Mouse (Mus musculus) limb, embryonic 11.5 days (tissue): ENCODE results near the gene Prkacb. TPM values are rescaled to one million over a fixed set of nuclear protein-coding genes. Genes with fewer than 3 reads are reported as not detected.

Experiments
- ATAC-seq: fragments of 200-750 bp; cut with Nextera tagmentation; 2 replicates; pipeline ENCODE4 v1.8.0; 2017; ENCODE audit warnings: low read depth; ENCODE audit not compliant: insufficient number of reproducible peaks, low FRiP score, low TSS enrichment
- DNase-seq: peaks from one replicate; pipeline ENCODE4 v3.0.0-alpha.2; 2015; ENCODE audit warnings: low spot score
- H3K27ac ChIP-seq: fragments of 300-500 bp; sonication (generic); replicated peaks from 2 replicates; pipeline ENCODE4 v1.5.1; 2014; ENCODE audit warnings: low read depth, mild to moderate bottlenecking, low read length
- H3K27me3 ChIP-seq: fragments of 300-500 bp; sonication (generic); 2 replicates; pipeline ENCODE4 v1.6.1; 2014; ENCODE audit warnings: mild to moderate bottlenecking, low read length, mixed read lengths; ENCODE audit not compliant: control insufficient read depth, insufficient read depth
- H3K36me3 ChIP-seq: fragments of 300-500 bp; sonication (generic); 2 replicates; pipeline ENCODE4 v1.6.1; 2014; ENCODE audit warnings: mild to moderate bottlenecking, low read length, moderate library complexity, mixed read lengths; ENCODE audit not compliant: control insufficient read depth, insufficient read depth
- H3K4me1 ChIP-seq: fragments of 300-500 bp; sonication (generic); 2 replicates; pipeline ENCODE4 v1.6.1; 2014; ENCODE audit warnings: low read length, mixed read lengths; ENCODE audit not compliant: control insufficient read depth, insufficient read depth
- H3K4me2 ChIP-seq: fragments of 300-500 bp; sonication (generic); 2 replicates; pipeline ENCODE4 v1.6.1; 2014; ENCODE audit warnings: low read depth, mild to moderate bottlenecking, moderate library complexity; ENCODE audit not compliant: severe bottlenecking
- H3K4me3 ChIP-seq: fragments of 300-500 bp; sonication (generic); 2 replicates; pipeline ENCODE4 v1.5.1; 2014; ENCODE audit warnings: low read depth, low read length
- H3K9ac ChIP-seq: fragments of 300-500 bp; sonication (generic); 2 replicates; pipeline ENCODE4 v1.6.1; 2014; ENCODE audit warnings: mild to moderate bottlenecking, low read length
- H3K9me3 ChIP-seq: fragments of 300-500 bp; sonication (generic); 2 replicates; pipeline ENCODE4 v1.6.1; 2016; ENCODE audit warnings: low read length; ENCODE audit not compliant: control insufficient read depth
- WGBS: fragments of 180-500 bp; shearing (Covaris S2); extraction: QIAGEN DNeasy Blood & Tissue Kit; methylation state at CpG from one replicate; pipeline ENCODE4 v1.1.7; 2014; 5-methylcytosine and 5-hydroxymethylcytosine counted together
- polyA plus RNA-seq: library from polyadenylated mRNA; unstranded; fragments of >200 nt; fragmentation: Nextera tagmentation; extraction: Ambion mirVana; gene quantifications from 2 replicates; pipeline ENCODE4 v1.2.1, GENCODE M21; 2014

Gene Prkacb
- 73.1 and 76.3 TPM in 2 replicates for polyA plus RNA-seq

GRCm38 (mm10) chr3:146812901-146813393 is at the start of gene Prkacb:
Gene Prkacb (minus strand): TSS chr3:146812990.
- DNase-seq, result peak; percentile 92
- Histone ChIP-seq H3K9ac (peak within 1 kb of the TSS; percentile 94), H3K4me3 (peak within 1 kb of the TSS; percentile 97), H3K27ac (peak within 1 kb of the TSS; percentile 74), H3K4me2 (peak within 1 kb of the TSS; percentile 82), H3K4me1 (peaks cover 2% of the 10 kb centered on the region; the same call in 1 of the 2 replicates), H3K9me3 (no peaks in the 10 kb centered on the region), H3K36me3 (no peaks in the 10 kb centered on the region), H3K27me3 (no peaks in the 10 kb centered on the region)
- ATAC-seq, result peak; percentile 94
- WGBS, result 0% methylated on average over 55 of the region's 60 CpGs

GRCm38 (mm10) chr3:146860308-146860707 is 47.5 kb upstream of the Prkacb start:
- ATAC-seq (no peak), DNase-seq (no peak)
- no peak overlapping the region for H3K4me2 ChIP-seq
- H3K4me3 ChIP-seq, result no peak overlapping the region
- no peak overlapping the region for H3K9ac ChIP-seq
- 93% methylated on average over 2 of the region's 2 CpGs for WGBS
- H3K4me1 ChIP-seq, result no peaks in the 10 kb centered on the region
- H3K27ac ChIP-seq, result no peak overlapping the region
- no peaks in the 10 kb centered on the region for H3K36me3 ChIP-seq
- no peaks in the 10 kb centered on the region for H3K27me3 ChIP-seq
- no peaks in the 10 kb centered on the region for H3K9me3 ChIP-seq

GRCm38 (mm10) chr3:146857373-146857772 is 44.6 kb upstream of the Prkacb start:
- Histone ChIP-seq H3K4me3 (no peak overlapping the region), H3K36me3 (no peaks in the 10 kb centered on the region), H3K9ac (no peak overlapping the region), H3K27me3 (no peaks in the 10 kb centered on the region), H3K9me3 (no peaks in the 10 kb centered on the region), H3K4me2 (no peak overlapping the region), H3K4me1 (no peaks in the 10 kb centered on the region), H3K27ac (no peak overlapping the region)
- no peak for ATAC-seq
- 92% methylated on average over 10 of the region's 10 CpGs for WGBS
- DNase-seq, result no peak

- Histone ChIP-seq H3K4me1 (no peaks in the 10 kb centered on the region), H3K27me3 (no peaks in the 10 kb centered on the region), H3K27ac (no peak overlapping the region), H3K4me3 (no peak overlapping the region), H3K4me2 (no peak overlapping the region), H3K36me3 (no peaks in the 10 kb centered on the region), H3K9ac (no peak overlapping the region), H3K9me3 (no peaks in the 10 kb centered on the region)
- WGBS, result 83% methylated on average over 7 of the region's 7 CpGs
- ATAC-seq (no peak), DNase-seq (no peak)
These were observed 41.8 kb upstream of the Prkacb start for GRCm38 (mm10) chr3:146854473-146855087.

- no peak within 1 kb of the TSS for H3K27ac ChIP-seq
- H3K4me3 ChIP-seq, result peak within 1 kb of the TSS; percentile 63
- H3K9ac ChIP-seq, result peak within 1 kb of the TSS; percentile 83
- ATAC-seq (peak; percentile 92), DNase-seq (peak; percentile 90)
- no peaks in the 10 kb centered on the region for H3K36me3 ChIP-seq
- H3K4me2 ChIP-seq, result peak within 1 kb of the TSS; percentile 84
- no peaks in the 10 kb centered on the region for H3K9me3 ChIP-seq
- no peaks in the 10 kb centered on the region for H3K4me1 ChIP-seq
- WGBS, result under 1% methylated on average over 36 of the region's 36 CpGs
- no peaks in the 10 kb centered on the region for H3K27me3 ChIP-seq
These were observed 39.4 kb upstream of the Prkacb start, which contains the start of gene Ttll7 for GRCm38 (mm10) chr3:146851966-146852891. Gene Ttll7 (plus strand): TSS chr3:146852367.

GRCm38 (mm10) chr3:146849360-146849759 is 36.6 kb upstream of the Prkacb start:
- H3K36me3 ChIP-seq, result no peaks in the 10 kb centered on the region
- DNase-seq (no peak), ATAC-seq (no peak)
- H3K4me2 ChIP-seq, result no peak overlapping the region
- 86% methylated on average over 7 of the region's 7 CpGs for WGBS
- no peak overlapping the region for H3K9ac ChIP-seq
- H3K9me3 ChIP-seq, result no peaks in the 10 kb centered on the region
- no peaks in the 10 kb centered on the region for H3K4me1 ChIP-seq
- no peak overlapping the region for H3K4me3 ChIP-seq
- no peak overlapping the region for H3K27ac ChIP-seq
- H3K27me3 ChIP-seq, result no peaks in the 10 kb centered on the region

GRCm38 (mm10) chr3:146848112-146848511 is 35.3 kb upstream of the Prkacb start:
- no peak for DNase-seq
- Histone ChIP-seq H3K9ac (no peak overlapping the region), H3K27me3 (no peaks in the 10 kb centered on the region), H3K36me3 (no peaks in the 10 kb centered on the region), H3K4me1 (peaks cover 4% of the 10 kb centered on the region; the same call in 1 of the 2 replicates), H3K9me3 (no peaks in the 10 kb centered on the region), H3K4me3 (no peak overlapping the region), H3K27ac (no peak overlapping the region), H3K4me2 (no peak overlapping the region)
- WGBS, result 88% methylated on average over 8 of the region's 8 CpGs
- ATAC-seq, result no peak

- H3K9ac ChIP-seq, result no peak overlapping the region
- DNase-seq, result no peak
- H3K27ac ChIP-seq, result no peak overlapping the region
- ATAC-seq, result no peak
- 90% methylated on average over 5 of the region's 5 CpGs for WGBS
- peaks cover 8% of the 10 kb centered on the region; the same call in 1 of the 2 replicates for H3K4me1 ChIP-seq
- no peak overlapping the region for H3K4me3 ChIP-seq
- H3K27me3 ChIP-seq, result no peaks in the 10 kb centered on the region
- no peaks in the 10 kb centered on the region for H3K36me3 ChIP-seq
- H3K4me2 ChIP-seq, result no peak overlapping the region
- H3K9me3 ChIP-seq, result no peaks in the 10 kb centered on the region
These were observed 33.4 kb upstream of the Prkacb start for GRCm38 (mm10) chr3:146846237-146846636.
